Mouse (Mus musculus) cerebellum, postnatal 36 days (tissue): ENCODE measurements at regions not wholly inside any gene's neighbourhood (a gene's known extent, or its start where the extent isn't known, plus 50 kb on each side); places are given as distances from the start of the nearest gene placed in this dataset.

Source experiments
- DNase-seq, 2 experiments: peaks; one replicate each; pipeline ENCODE4 v3.0.0; 2021 to 2022; ENCODE audit warnings: mixed read lengths in 2 of 2

DNA sequence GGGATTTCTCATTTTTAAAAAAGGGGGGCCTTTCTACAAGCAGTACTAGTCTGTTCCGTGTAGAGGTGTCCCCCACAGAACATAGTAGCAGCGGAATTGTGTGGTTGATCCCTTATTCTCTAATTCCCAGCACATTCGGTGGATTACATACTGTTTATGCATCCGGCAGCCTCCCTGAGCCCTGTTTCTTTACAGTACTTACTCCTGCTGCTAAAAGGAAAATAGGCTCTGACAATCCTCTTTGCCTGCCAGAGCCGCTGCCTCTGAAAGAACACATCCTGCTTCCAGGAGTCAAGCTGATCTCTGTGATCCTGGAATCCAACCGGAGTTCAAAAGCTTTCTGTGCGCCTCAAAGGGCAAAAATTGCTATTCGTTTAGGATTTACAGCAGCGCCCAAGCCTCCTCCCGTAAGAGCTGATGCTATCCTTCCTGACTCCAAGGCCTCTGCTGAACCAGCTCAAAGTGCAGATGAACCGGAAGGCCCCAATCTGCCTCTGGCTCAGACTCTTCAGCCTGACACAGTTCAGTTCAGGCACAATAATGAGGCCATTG, 936.6 kb downstream of the Ndufa4 start:
- peak; percentile 6 to 8 for DNase-seq

DNA sequence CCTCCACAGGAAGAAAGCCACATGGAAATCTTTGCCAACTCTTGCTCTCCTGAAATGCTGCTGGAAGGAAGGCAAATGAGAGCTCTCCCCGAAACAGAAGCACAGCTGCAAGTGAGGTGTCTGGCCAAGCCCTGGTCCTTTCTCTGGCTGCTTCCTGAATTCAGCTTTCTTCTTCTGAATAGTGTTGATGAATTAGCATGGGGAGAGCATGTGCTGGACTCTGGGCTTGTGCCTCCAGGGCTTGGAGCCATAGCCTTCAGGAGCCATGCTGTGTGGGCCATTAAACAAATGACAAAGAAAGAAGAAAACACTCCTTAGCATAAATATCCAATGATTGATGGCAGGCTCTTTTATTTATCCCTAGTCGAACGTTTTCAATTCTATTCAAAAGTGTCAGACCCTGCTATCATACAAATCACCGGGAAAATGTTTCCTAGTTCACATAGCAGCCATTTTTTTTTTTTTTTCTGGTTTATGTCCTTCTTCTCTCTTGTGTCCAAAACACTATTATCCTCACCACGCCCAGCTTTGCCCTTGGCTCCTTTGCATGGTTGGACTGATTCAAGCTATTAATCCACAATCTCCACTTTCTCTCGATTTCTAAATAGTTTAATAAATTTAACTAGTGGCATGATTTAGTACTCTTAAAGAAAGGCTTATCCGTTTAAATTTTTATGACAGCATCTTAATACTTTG, 937.3 kb downstream of the Ndufa4 start:
- DNase-seq, result peak; percentile 4 to 10

DNA sequence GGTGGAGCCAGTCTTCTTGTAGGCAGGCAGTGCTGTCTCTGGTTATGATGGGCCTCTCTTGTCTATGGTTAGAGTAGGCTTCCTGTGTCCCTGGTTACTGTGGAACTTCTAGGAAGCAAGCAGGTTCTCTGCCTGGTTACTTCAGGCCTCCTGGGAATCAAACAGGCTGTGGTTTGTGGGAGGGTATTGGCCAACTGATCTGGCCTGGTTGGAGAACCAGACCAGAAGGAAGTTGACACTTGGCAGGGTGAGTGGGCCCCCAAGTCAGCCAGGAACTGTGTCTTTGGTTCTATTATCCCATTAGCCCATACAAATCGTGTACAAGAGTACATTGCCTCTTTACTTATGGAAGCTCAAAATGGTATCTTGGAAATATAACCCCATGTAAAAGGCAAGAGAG, 963.8 kb downstream of the Ndufa4 start:
- DNase-seq, result no peak

DNA sequence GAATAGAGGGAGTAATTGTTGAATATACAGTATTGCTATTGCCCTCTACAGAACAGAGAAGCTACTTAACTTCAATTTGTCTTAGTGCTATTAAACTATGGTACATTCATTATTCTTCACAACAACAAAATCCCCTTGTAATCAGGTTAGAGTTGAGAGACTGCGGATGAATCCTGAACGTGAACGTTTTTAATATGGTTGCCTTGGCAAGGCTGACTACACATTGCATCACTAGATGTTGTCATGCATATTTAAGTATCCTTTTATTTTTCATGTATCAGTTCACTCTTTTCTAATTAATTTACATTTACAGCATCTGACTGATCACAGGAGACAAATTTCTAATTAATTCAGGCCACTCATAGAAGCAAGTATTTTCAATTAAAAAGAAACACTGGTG, 965.8 kb downstream of the Ndufa4 start:
- DNase-seq, result no peak
